Mouse (Mus musculus): ENCODE results near the gene Klk1b4.
A peak's percentile ranks its signal among the peaks of the same experiment; 100 is the strongest.
"Not testable (repeated sequence)": the region's sequence is repeated elsewhere in the genome, so short reads cannot be mapped to it uniquely, and the experiment has no call there.

Gene Klk1b4

GRCm38 (mm10) chr7:44207135-44207534, at the start of gene Klk1b4:
TSS of gene Klk1b4 (plus strand) at chr7:44207435.
- not testable (repeated sequence) for DNase-seq (ENCODE audit: extremely low read depth, insufficient read length, low spot score)

DNA sequence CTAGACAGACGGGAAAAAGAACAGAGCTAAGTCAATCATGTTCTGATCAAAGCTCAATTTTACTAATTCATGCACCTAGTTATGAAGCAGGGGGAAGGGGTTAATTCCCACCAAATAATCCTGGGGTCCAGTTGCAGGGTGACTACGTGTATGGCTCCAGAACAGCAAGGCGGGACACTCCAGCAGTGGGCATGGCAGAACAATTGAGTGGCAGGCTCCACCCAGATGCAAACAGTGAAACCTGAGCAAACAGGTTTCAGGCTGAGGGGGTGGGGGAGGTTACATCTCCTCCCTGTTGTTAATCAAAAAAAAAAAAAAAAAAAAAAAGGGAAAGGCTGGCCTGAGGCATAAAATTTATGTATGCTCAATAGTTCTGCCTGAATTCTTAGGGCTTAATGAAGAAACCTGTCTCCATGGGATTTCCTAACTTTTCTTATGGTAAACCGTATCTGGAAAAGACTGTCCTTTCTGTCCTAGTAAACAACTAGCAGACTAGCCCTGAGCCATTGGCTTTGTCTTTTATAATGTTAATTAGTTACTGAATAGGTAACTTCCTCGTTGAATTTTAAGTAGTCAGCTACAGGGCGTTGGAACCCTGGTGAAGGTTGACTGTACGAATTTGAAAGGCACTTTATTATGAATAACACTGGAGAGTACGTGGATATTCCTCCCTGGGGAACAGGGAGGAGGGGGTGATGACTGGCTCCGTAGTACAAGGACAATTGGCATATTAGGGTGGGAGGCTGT, 27.8 kb upstream of the Klk1b4 start:
- DNase-seq (ENCODE audit: extremely low read depth, insufficient read length, low spot score): no peak

- not testable (repeated sequence) for DNase-seq (ENCODE audit: extremely low read depth, insufficient read length, low spot score)
Measured at GRCm38 (mm10) chr7:44186516-44186915, 20.7 kb upstream of the Klk1b4 start.

DNA sequence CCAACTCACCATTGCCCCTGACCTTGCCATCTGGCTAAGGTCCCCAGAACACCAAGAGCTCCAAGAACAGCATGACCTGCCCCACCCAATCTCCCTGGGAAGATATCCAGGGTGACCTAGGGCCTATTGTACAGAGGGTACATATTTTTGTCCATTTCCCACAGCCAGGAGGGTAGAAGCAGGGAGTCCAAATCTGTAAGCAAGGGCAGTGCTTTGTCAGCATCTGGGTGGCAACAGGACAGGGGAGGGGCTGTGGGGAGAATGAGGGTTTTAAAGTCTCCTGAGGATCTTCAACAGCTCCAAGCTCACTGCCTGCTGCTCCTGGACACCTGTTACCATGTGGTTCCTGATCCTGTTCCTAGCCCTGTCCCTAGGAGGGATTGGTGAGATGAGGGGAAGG, 19.3 kb upstream of the Klk1b4 start, which contains the start of gene Klk1b24:
Gene Klk1b24, plus strand, starts transcription at position 301 of the 400 bp plus-strand sequence.
- DNase-seq (ENCODE audit: extremely low read depth, insufficient read length, low spot score): not testable (repeated sequence)

GRCm38 (mm10) chr7:44193466-44193865, 13.8 kb upstream of the Klk1b4 start:
- DNase-seq (ENCODE audit: extremely low read depth, insufficient read length, low spot score): not testable (repeated sequence)

DNA sequence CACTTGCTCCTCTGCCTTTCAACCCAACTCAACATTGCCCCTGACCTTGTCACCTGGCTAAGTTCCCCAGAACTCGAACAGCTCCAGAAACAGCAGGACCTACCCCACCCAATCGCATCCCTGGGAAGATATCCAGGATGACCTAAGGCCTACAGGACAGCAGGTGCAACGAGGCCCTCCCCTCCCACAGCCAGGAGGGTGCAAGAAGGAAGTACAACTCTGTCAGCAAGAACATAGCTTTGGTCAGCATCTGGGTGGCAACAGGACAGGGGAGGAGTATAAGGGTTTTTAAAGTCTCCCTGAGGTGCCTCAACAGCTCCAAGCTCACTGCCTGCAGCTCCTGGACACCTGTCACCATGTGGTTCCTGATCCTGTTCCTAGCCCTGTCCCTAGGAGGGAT, 9.3 kb upstream of the Klk1b4 start, which contains the start of gene Klk1b3:
Gene Klk1b3, plus strand, starts transcription at position 301 of the 400 bp plus-strand sequence.
- DNase-seq (ENCODE audit: extremely low read depth, insufficient read length, low spot score): no peak

DNA sequence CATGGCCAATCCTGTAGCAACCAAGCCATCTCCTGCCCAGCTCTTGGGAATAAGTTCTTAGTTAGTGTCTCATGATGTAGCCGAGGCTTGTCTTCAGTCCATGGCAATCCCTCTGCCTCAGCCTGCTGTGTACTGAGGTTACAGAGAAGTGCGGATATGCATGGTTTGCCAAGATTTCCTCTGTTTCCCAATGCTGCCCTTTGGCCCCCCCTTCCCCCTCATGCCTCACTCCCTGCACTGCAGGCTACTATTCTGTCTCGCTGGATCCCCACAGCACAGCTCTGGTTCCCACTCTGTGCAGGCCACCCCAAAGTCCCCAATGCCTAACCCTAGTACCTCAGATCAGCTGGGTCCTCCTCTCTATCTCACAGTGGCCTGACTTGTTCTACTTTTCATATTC, 1.1 kb downstream of the Klk1b4 start:
- DNase-seq (ENCODE audit: extremely low read depth, insufficient read length, low spot score): no peak

DNA sequence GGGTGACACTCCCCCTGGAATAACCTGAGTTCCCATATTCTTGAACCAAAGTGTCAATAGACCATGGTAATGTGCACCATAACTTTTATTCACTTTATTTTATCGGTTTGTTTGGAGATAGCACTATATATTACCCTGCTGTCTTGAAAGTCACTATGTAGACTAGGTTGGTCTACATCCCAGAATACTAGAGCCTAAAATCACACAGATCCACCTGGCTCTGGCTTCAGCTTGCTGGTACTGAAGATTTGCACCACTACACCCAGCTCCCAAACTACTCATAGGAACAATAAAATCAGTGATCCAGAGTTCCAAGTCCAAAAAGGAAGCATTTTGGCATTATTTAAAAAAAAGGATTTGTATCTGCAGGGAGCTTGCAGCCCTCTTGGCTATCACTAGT, 8.4 kb downstream of the Klk1b4 start, which contains the start of gene Klk1b5:
Gene Klk1b5, plus strand, starts transcription at position 301 of the 400 bp plus-strand sequence.
- no peak for DNase-seq (ENCODE audit: extremely low read depth, insufficient read length, low spot score)

DNA sequence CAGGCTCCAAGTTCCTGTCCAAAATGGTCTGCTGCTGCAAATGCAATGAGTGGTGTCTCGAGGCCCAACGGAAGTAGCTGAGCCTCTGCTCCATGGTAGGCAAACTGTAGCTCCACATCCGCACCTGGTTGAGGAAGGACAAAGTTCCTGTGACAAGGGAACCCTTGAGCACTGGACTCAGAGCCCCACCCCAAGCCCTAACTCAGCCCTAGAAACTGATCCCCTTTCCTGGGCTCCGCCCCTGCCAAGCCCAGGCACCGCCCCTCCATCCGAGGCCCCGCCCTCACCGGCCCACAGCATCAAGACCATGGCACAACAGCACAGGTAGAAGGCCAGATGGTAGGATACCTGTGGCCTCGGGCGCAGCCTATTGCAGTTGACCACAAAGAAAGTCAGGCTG, 14.4 kb downstream of the Klk1b4 start:
- DNase-seq (ENCODE audit: extremely low read depth, insufficient read length, low spot score): not testable (repeated sequence)

DNA sequence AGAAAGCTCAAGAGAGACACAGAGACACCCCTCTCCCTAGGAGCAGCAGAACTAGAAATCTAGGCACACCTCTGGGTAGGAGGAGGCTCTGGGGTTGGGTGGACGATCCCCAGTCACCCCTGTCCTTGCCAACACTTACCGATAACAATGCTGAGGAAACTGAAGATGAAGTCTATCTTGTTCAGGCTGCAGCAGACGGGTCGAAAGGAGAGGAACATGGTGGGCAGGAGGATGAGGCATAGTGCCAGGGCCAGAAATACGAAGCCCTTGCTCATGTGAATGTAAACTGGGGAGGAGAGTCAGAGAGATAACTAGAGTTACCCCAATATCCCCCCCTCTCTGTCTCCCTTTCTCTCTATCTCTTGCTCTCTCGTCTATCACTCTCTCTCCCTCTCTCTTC, 15.1 kb downstream of the Klk1b4 start:
- not testable (repeated sequence) for DNase-seq (ENCODE audit: extremely low read depth, insufficient read length, low spot score)

GRCm38 (mm10) chr7:44225076-44225475, 17.8 kb downstream of the Klk1b4 start, which contains the start of gene Klk1:
TSS of gene Klk1 (plus strand) at chr7:44225360.
- no peak for DNase-seq (ENCODE audit: extremely low read depth, insufficient read length, low spot score)

GRCm38 (mm10) chr7:44235909-44236308, 28.7 kb downstream of the Klk1b4 start, which contains the start of gene Gm36864:
TSS of gene Gm36864 (plus strand) at chr7:44236177.
- no peak for DNase-seq (ENCODE audit: extremely low read depth, insufficient read length, low spot score)

DNA sequence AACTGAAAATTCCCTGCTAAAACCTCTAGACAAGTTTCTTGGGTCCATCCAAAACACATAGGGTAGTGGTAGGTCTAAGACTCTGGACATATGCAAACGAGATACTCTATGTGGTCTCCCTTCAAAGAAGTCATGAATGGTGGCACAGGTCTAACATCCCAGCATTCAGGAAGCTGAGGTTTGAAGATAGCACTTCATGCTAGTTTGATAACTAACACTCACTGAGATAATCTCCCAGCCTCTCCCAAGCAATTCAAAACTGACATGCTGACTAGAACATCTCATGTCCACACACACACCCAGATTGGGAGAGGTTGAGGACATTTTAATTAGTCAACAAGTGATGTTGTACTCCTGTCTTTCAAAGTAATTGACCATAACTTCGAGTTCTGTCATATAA, 32.7 kb downstream of the Klk1b4 start:
- no peak for DNase-seq (ENCODE audit: extremely low read depth, insufficient read length, low spot score)

GRCm38 (mm10) chr7:44240712-44241111, 33.5 kb downstream of the Klk1b4 start:
- no peak for DNase-seq (ENCODE audit: extremely low read depth, insufficient read length, low spot score)

DNA sequence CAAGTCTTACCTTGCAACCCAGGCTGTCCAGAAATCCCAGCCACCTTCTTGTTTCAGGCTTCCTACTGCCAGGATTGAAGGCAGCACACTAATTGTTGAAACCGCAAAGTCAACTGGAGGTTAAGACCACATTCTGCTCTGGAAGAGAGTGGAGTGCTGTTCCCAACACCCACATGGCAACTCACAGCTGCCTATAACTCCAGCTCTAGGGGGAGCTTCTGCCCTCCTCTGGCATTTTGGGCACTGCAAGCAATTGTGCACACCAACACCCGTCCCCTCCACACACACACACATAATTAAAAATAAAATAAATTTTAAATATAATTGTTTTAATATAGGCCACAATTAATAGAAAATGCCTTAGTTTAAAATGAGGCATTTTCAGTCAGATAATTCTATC, 33.9 kb downstream of the Klk1b4 start:
- no peak for DNase-seq (ENCODE audit: extremely low read depth, insufficient read length, low spot score)

GRCm38 (mm10) chr7:44244080-44244479, 36.8 kb downstream of the Klk1b4 start:
- no peak for DNase-seq (ENCODE audit: extremely low read depth, insufficient read length, low spot score)

DNA sequence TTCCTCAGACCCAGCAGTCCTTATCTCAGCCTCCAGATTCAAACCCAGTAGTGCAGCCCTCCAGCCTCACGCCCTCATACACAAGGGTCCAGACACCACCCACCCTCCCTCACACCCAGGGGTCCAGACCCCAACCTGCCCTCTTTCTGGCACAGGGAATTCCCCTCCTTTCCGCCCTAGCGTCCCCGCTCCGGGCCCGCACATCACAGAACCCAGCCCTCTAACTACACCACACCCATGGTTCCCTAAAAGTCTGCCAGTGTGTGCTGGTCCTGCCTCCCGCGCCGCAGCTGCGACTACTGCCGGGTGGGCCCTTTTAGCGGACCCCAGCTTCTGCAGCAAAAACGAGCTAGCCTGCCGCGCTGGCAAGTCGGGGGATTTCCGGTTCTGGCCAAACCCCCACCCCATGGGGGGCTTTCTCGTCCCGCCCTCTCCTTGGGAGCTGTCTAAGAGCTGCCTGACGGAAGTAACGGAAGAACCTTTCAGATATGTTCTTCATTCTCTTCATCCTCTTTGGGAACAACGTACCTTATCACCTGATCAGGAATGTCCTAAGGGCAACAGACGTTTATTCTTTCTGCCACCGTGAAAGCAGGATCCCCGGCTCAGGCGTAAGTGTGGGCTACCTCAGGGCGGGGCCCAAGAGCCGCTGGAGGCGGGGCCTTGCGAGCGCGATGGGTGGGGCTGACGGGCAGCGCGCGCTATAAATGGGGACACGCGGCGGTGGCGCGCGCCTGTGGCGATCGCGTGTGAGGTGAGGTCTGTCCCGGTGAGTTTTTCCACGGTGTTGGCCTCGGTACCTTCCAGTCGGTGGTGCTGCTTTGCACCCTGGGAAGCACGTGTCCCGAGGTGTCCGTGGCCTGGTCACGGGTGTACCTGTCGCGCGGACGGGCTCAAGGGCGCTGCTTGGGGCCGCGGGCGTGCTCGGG, 39.1 kb downstream of the Klk1b4 start, which contains the start of the genes 1700028J19Rik and 2410002F23Rik:
Gene 1700028J19Rik, minus strand, starts transcription at position 641 of the 929 bp plus-strand sequence.
Gene 2410002F23Rik, plus strand, starts transcription at position 668 of the 929 bp plus-strand sequence.
- DNase-seq (ENCODE audit: extremely low read depth, insufficient read length, low spot score): peak; percentile 84

DNA sequence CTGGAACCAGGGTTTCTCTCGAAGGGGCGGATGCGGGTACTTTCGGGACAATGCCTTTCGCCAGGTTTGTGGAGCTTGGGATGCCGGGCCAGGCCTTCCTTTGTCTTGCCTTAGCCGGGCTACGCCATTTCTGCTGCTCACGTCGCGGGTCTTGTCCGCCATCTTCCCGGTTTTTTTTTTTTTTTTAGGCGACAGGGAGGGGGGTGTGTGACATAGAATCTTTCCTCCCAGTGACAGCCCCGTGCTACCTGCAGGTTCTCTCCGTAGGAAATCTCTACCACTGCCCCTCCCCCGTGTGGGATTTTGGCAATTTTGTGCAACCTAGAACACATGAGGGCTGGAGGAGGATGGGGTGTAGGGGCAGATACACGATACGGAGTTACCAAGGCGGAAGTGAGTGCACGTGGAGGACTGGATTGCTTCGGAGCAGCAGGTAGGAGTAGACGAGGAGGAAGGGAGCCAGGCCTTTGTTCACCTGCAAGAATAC, 39.8 kb downstream of the Klk1b4 start:
- no peak for DNase-seq (ENCODE audit: extremely low read depth, insufficient read length, low spot score)

- no peak for DNase-seq (ENCODE audit: extremely low read depth, insufficient read length, low spot score)
Measured at GRCm38 (mm10) chr7:44247971-44248370, 40.7 kb downstream of the Klk1b4 start.

- no peak for DNase-seq (ENCODE audit: extremely low read depth, insufficient read length, low spot score)
Measured at GRCm38 (mm10) chr7:44249248-44249647, 42.0 kb downstream of the Klk1b4 start.

All from 3134 (cell line).